Mouse (Mus musculus): ENCODE data around the gene Rtbdn. TPM values are rescaled to one million over a fixed set of nuclear protein-coding genes. Genes with fewer than 3 reads are reported as not detected.
"Not testable (repeated sequence)": the region's sequence is repeated elsewhere in the genome, so short reads cannot be mapped to it uniquely, and the experiment has no call there.

The Rtbdn gene
- 0.21 and 0.34 TPM in 2 replicates for polyA plus RNA-seq (2016; fragmentation: Nextera tagmentation; extraction: Ambion mirVana)

DNA sequence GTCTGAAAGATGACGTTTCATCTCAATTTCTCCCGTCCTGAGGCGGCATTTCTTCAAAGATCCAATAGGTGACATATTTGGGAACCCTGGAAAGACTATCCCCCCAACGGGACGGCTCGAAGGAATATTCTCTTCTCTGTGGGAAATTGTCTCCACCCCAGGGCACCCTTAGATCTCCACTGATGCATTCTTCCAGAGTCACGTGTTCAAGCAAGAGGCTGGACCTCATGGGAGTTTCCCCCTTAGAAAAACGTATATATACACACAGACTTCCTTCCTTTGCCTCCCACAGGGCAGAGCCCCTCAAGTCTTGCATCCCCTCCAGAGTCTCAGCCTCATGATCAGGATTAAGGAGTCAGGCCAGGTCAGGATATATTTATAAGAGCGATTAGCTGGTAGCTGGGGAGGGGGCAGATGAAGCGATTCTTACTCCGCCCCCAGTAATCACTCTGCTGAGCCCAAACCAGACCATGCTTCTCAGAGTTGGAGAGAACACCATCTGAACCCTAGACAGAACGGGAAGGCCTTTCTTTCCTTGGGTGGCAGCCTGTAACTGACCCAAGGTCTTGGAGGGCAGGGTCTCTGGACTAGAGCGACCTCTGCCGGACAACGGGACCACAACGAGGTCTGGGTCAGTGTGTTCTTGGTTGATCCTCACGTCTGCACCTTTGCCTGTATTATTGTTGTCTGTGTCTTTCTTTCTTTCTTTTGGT lies at the start of gene Rtbdn:
Gene Rtbdn, plus strand, starts transcription at position 464 of the 713 bp plus-strand sequence.
- H3K4me3 ChIP-seq = peak within 1 kb of the TSS; percentile 60
- DNase-seq (ENCODE audit: low spot score) = no peak
- H3K4me1 ChIP-seq = peaks cover 18% of the 10 kb centered on the region
- H3K9me3 ChIP-seq = no peaks in the 10 kb centered on the region
- WGBS = 13% methylated on average over 17 of the region's 17 CpGs
- H3K27me3 ChIP-seq (ENCODE audit: insufficient read depth, poor library complexity, severe bottlenecking) = peaks cover 92% of the 10 kb centered on the region
- H3K36me3 ChIP-seq = no peaks in the 10 kb centered on the region
- no peak within 1 kb of the TSS for H3K27ac ChIP-seq

DNA sequence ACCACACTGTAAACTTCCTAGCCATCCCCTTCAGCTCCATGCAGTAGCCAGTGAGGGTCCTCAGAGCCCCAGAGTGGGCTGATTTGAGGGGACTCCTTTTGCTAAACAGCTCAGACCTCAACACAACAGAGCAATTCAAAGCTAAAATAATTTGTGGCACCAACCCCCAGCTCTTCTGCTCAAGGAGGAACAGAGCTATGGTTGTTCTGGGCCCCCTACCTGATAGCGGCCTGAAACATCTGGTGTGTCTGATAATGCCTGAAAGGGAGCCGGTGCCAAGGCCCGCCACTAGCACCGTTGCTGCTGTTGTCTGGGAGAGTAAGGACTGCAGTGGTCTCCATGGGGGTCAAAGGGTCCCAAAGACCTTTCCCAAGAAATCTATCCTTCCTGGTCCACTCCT lies 45.7 kb upstream of the Rtbdn start:
- H3K9me3 ChIP-seq = no peaks in the 10 kb centered on the region
- H3K27me3 ChIP-seq (ENCODE audit: insufficient read depth, poor library complexity, severe bottlenecking) = peaks cover 34% of the 10 kb centered on the region
- WGBS = 16% methylated on average over 4 of the region's 4 CpGs
- peaks cover 11% of the 10 kb centered on the region for H3K4me1 ChIP-seq
- peak overlapping the region; percentile 31; the same call in 1 of the 2 replicates for H3K27ac ChIP-seq
- no peak overlapping the region for H3K4me3 ChIP-seq
- no peaks in the 10 kb centered on the region for H3K36me3 ChIP-seq
- peak; percentile 92 for DNase-seq (ENCODE audit: low spot score)

DNA sequence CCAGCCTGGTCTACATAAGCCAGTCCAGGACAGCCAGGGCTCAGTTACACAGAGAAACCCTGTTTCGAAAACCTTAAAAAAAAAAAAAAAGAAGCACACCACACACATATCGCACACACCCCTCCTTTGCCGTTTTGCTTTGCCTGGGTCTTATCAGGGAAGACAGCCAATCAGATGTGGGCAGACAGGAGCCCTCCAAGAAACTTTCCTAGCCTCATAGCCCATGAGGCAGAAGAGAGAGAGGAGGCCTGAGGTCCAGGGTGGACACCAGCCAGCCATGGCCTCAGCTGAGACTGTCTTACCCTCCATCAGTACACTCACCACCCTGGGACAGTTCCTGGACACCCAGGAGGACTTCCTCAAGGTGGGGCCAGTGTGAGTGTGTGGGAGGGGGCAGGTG lies 45.0 kb upstream of the Rtbdn start, which contains the start of gene Klf1:
Gene Klf1, plus strand, starts transcription at position 177 of the 400 bp plus-strand sequence.
- H3K4me1 ChIP-seq = peaks cover 11% of the 10 kb centered on the region
- no peaks in the 10 kb centered on the region for H3K9me3 ChIP-seq
- peaks cover 34% of the 10 kb centered on the region for H3K27me3 ChIP-seq (ENCODE audit: insufficient read depth, poor library complexity, severe bottlenecking)
- WGBS = 49% methylated on average over 3 of the region's 3 CpGs
- peak; percentile 91 for DNase-seq (ENCODE audit: low spot score)
- peak within 1 kb of the TSS; percentile 82 for H3K4me3 ChIP-seq
- no peaks in the 10 kb centered on the region for H3K36me3 ChIP-seq
- peak within 1 kb of the TSS; percentile 91 for H3K27ac ChIP-seq

DNA sequence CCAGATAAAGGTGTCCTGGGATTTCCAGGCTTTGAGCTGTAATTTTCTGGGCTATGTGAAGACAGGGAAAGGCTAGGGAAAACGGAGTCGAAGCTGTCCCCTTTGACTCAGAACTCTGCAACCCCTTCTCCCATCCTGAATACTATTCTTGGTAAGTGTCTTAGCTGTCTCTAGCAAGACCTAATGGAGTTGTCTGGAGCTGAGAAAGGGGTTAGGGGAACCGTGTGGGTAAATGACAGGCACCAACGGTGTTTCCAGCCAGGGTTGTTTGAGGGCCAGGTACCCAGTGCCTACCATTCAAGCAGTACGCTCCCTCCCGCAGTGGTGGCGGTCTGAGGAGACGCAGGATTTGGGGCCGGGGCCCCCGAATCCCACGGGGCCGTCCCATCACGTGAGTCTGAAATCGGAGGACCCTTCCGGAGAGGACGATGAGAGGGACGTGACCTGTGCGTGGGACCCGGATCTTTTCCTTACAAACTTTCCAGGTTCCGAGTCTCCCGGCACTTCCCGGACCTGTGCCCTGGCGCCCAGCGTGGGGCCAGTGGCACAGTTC lies 44.3 kb upstream of the Rtbdn start:
- no peaks in the 10 kb centered on the region for H3K36me3 ChIP-seq
- H3K4me1 ChIP-seq = peaks cover 11% of the 10 kb centered on the region
- H3K4me3 ChIP-seq = peak overlapping the region; percentile 82
- peak overlapping the region; percentile 91 for H3K27ac ChIP-seq
- H3K27me3 ChIP-seq (ENCODE audit: insufficient read depth, poor library complexity, severe bottlenecking) = peaks cover 34% of the 10 kb centered on the region
- no peak for DNase-seq (ENCODE audit: low spot score)
- 4% methylated on average over 24 of the region's 24 CpGs for WGBS
- no peaks in the 10 kb centered on the region for H3K9me3 ChIP-seq

DNA sequence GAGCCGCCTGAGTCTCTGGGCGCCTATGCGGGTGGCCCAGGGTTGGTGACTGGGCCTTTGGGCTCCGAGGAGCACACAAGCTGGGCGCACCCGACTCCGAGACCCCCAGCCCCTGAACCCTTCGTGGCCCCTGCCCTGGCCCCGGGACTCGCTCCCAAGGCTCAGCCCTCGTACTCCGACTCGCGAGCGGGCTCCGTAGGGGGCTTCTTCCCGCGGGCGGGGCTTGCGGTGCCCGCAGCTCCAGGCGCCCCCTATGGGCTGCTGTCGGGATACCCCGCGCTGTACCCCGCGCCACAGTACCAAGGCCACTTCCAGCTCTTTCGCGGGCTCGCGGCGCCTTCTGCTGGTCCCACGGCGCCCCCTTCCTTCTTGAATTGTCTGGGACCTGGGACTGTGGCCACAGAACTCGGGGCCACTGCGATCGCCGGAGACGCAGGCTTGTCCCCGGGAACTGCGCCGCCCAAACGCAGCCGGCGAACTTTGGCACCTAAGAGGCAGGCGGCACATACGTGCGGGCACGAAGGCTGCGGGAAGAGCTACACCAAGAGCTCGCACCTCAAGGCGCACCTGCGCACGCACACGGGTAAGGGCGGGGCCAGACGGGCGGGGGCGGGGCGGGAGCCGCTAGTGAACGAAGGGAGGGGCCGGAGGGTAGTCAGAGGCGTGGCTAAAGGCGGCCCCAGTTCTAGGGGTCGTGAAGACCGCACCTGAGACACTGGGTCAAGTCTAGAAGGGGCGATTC lies 43.7 kb upstream of the Rtbdn start:
- WGBS = under 1% methylated on average over 68 of the region's 68 CpGs
- Histone ChIP-seq H3K27ac (peak overlapping the region; percentile 91), H3K4me1 (peaks cover 11% of the 10 kb centered on the region)

DNA sequence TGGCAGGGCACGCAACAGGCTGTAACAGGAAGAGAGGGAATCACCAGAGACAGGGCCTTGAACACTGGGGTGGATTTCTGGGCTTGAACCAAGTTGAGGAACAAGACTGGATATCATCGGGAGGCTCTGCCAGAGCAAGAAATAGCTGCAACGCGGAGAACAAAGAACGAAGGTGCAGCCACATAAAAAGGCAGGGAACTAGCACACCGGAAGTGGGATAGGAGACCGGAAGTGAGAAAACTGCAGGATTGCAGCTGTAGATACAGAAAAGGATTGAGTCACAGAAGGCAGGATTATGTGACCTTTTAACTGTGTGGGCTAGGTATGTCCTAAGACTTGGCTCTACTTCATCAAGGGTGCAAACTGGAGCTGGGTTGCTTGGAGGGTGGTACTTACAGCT lies 42.4 kb upstream of the Rtbdn start:
- no peaks in the 10 kb centered on the region for H3K9me3 ChIP-seq
- H3K4me1 ChIP-seq = peaks cover 20% of the 10 kb centered on the region
- H3K4me3 ChIP-seq = no peak overlapping the region
- no peak for DNase-seq (ENCODE audit: low spot score)
- H3K36me3 ChIP-seq = no peaks in the 10 kb centered on the region
- peaks cover 42% of the 10 kb centered on the region for H3K27me3 ChIP-seq (ENCODE audit: insufficient read depth, poor library complexity, severe bottlenecking)
- H3K27ac ChIP-seq = no peak overlapping the region
- WGBS = 88% methylated on average over 7 of the region's 7 CpGs

More for the DNA sequence above, 43.7 kb upstream of the Rtbdn start:
- Histone ChIP-seq H3K4me3 (peak overlapping the region; percentile 82), H3K36me3 (no peaks in the 10 kb centered on the region), H3K9me3 (no peaks in the 10 kb centered on the region), H3K27me3 (ENCODE audit: insufficient read depth, poor library complexity, severe bottlenecking) (peaks cover 34% of the 10 kb centered on the region)
- DNase-seq (ENCODE audit: low spot score) = peak; percentile 95

DNA sequence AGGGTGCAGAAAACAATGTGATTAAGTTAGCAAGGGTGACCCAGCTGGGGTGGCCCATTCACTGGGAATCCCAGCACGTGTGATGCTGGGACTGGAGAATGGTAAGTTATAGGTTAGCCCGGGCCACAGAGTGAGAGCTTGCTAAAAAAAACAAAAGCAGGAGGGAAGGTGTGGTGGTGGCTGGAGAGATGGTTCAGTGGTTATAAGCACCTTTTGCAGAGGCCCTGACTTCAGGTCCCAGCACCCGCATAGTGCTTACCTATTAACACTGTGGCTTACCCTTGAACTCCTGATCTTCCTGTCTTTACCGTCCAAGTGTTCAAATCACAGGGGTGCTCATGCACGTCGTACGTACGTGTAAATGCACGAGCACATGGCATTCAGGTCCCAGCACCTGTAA lies 39.8 kb upstream of the Rtbdn start:
- DNase-seq (ENCODE audit: low spot score) = no peak
- peaks cover 47% of the 10 kb centered on the region for H3K27me3 ChIP-seq (ENCODE audit: insufficient read depth, poor library complexity, severe bottlenecking)

DNA sequence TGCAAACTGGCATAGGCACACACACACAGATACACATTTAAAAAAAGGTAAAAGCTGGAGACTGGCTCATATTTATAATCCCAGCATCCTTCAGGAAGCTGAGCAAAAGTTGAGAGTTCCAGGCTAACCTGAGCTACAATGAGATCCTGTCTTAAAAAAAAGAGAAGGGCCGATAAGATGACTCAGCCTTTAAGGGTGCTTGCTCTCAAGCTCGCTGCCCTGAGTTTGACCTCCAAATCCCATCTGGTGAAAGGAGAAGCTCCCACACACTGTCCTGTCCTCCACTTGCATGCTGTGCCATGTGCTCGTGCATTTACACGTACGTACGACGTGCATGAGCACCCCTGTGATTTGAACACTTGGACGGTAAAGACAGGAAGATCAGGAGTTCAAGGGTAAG lies 39.3 kb upstream of the Rtbdn start:
- peaks cover 50% of the 10 kb centered on the region for H3K27me3 ChIP-seq (ENCODE audit: insufficient read depth, poor library complexity, severe bottlenecking)
- WGBS = 76% methylated on average over 8 of the region's 8 CpGs

More for the DNA sequence above, 39.8 kb upstream of the Rtbdn start:
- no peaks in the 10 kb centered on the region for H3K36me3 ChIP-seq
- no peak overlapping the region for H3K27ac ChIP-seq
- peaks cover 20% of the 10 kb centered on the region for H3K4me1 ChIP-seq
- H3K4me3 ChIP-seq = no peak overlapping the region
- H3K9me3 ChIP-seq = no peaks in the 10 kb centered on the region
- WGBS = 90% methylated on average over 9 of the region's 9 CpGs

DNA sequence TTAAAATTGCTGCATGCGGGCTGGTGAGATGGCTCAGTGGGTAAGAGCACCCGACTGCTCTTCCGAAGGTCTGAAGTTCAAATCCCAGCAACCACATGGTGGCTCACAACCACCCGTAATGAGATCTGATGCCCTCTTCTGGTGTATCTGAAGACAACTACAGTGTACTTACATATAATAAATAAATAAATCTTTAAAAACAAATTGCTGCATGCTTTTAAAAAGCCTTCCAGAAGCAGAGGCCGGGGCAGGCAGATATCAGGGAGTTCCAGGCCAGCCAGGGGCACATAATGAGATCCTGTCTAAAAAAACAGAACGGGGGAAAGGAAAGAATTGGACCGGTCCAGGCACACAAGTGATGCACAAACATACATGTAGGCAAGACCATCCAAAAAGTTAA lies 38.8 kb upstream of the Rtbdn start:
- Histone ChIP-seq H3K4me3 (peak overlapping the region; percentile 71), H3K4me1 (peaks cover 22% of the 10 kb centered on the region), H3K27me3 (ENCODE audit: insufficient read depth, poor library complexity, severe bottlenecking) (peaks cover 55% of the 10 kb centered on the region)
- H3K36me3 ChIP-seq; H3K9me3 ChIP-seq; DNase-seq (ENCODE audit: low spot score); H3K27ac ChIP-seq: not testable (repeated sequence)
- WGBS = 26% methylated on average over 7 of the region's 7 CpGs

More for the DNA sequence above, 39.3 kb upstream of the Rtbdn start:
- Histone ChIP-seq H3K4me1 (peaks cover 22% of the 10 kb centered on the region), H3K4me3 (no peak overlapping the region), H3K27ac (no peak overlapping the region), H3K36me3 (no peaks in the 10 kb centered on the region), H3K9me3 (no peaks in the 10 kb centered on the region)
- no peak for DNase-seq (ENCODE audit: low spot score)

DNA sequence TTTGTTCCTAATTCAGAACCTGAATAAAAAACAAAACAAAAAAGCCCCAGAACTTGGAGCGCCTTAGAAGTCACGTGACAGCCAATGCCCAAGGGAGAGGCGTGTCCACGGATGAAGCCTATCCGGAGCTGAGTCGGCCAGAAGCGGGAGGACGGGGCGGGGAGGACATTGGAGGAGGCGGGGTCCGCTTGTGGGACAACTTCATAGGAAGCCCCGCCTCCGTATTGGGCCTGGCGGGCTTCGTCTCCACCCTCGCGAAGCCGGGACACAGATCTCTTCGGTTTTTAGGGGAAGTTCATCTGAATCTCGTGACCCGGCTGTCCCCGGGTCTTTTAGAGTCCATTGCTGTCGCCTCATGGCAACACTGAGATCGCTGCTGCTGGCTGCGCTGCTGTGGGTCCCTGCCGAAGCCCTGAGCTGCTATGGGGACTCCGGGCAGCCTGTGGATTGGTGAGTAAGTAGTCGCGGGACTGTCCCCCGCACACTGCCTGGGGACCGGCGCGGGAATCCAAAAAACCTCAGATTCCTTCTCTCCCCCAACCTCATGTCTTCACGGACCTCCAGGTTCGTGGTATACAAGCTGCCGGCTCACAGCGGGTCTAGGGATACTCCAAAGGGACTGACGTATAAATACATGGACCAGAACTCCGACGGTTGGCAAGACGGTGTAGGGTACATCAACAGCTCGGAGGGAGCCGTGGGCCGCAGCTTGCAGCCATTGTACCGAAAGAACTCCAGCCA lies 38.2 kb upstream of the Rtbdn start, which contains the start of gene Dnase2a:
Gene Dnase2a, plus strand, starts transcription at position 140 of the 741 bp plus-strand sequence.
- Histone ChIP-seq H3K4me3 (peak within 1 kb of the TSS; percentile 71), H3K36me3 (no peaks in the 10 kb centered on the region), H3K27ac (peak within 1 kb of the TSS; percentile 76), H3K9me3 (no peaks in the 10 kb centered on the region), H3K4me1 (peaks cover 22% of the 10 kb centered on the region), H3K27me3 (ENCODE audit: insufficient read depth, poor library complexity, severe bottlenecking) (peaks cover 61% of the 10 kb centered on the region)
- WGBS = under 1% methylated on average over 45 of the region's 45 CpGs
- peak; percentile 98 for DNase-seq (ENCODE audit: low spot score)

DNA sequence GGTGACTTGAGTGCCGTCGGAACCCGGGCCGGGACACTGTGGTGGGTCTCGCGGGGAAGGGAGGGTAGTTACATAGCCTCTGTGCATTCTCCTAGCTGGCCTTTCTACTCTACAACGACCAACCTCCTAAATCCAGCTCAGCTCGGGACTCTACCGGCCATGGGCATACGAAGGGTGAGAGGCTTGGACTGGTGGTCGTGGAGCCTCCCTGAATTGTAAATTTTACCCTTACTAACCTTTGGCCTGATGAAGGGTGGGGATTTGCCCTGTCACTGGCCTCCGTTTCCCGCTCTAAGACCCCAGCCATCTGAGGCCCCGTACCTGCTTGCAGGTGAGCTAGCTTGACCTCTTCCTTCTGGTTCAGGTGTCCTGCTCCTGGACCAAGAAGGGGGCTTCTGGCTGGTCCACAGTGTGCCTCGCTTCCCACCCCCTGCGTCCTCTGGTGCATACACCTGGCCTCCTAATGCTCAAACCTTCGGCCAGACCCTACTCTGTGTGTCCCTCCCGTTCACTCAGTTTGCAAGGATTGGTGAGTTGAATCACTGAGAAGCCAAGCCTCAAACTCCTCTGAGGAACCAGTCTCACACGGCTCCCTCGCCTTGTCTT lies 37.5 kb upstream of the Rtbdn start:
- H3K27me3 ChIP-seq (ENCODE audit: insufficient read depth, poor library complexity, severe bottlenecking) = peaks cover 66% of the 10 kb centered on the region
- 42% methylated on average over 20 of the region's 20 CpGs for WGBS
- H3K9me3 ChIP-seq = no peaks in the 10 kb centered on the region
- H3K4me1 ChIP-seq = peaks cover 24% of the 10 kb centered on the region
- peak overlapping the region; percentile 71 for H3K4me3 ChIP-seq
- peak overlapping the region; percentile 76; the same call in 1 of the 2 replicates for H3K27ac ChIP-seq
- no peaks in the 10 kb centered on the region for H3K36me3 ChIP-seq
- no peak for DNase-seq (ENCODE audit: low spot score)

DNA sequence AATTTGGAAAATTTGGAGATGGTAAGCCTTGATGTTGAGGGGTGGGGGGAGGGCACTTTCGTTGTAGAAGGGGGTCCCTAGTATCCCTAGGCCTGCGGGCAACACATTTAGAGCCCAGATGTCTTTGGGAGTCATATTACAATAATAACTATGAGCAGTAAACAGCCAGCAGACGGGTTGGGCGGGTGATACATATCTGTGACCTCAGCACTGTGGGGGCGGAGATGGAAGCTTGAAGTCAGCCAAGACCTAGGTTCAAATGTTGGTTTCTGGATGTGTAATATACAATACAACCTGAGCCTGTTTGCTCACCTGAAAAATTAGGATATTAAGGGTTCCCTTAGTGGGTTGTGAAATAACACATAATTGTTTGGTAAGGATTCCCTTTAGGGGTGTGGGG lies 36.8 kb upstream of the Rtbdn start:
- DNase-seq (ENCODE audit: low spot score) = no peak
- no peak overlapping the region for H3K4me3 ChIP-seq
- no peaks in the 10 kb centered on the region for H3K9me3 ChIP-seq
- H3K27ac ChIP-seq = no peak overlapping the region
- peaks cover 66% of the 10 kb centered on the region for H3K27me3 ChIP-seq (ENCODE audit: insufficient read depth, poor library complexity, severe bottlenecking)
- peaks cover 24% of the 10 kb centered on the region for H3K4me1 ChIP-seq
- H3K36me3 ChIP-seq = no peaks in the 10 kb centered on the region
- 72% methylated on average over 5 of the region's 5 CpGs for WGBS

Data from heart, embryonic 10.5 days (tissue).